Mouse (Mus musculus) embryonic stem cell, embryonic (primary cell): ENCODE results near the gene Stom.

ENCODE experiments used
- CTCF ChIA-PET, 4 experiments: fragments of 300-600 bp in 2 of 4; fragments of 350-600 bp in 2 of 4; sonication (Branson Sonifier 250); formaldehyde crosslinking; loops; one replicate each; lab custom pipeline; 2022; ENCODE audit warnings: inconsistent platforms in 2 of 4; lab: Charles Lee
- POLR2A ChIA-PET, 4 experiments: fragments of 300-600 bp in 2 of 4; fragments of 350-600 bp in 2 of 4; sonication (Branson Sonifier 250); formaldehyde crosslinking; loops; one replicate each; lab custom pipeline; 2022; ENCODE audit warnings: antibody characterized with exemption in 4 of 4, inconsistent platforms in 1 of 4; lab: Charles Lee

Gene Stom

DNA sequence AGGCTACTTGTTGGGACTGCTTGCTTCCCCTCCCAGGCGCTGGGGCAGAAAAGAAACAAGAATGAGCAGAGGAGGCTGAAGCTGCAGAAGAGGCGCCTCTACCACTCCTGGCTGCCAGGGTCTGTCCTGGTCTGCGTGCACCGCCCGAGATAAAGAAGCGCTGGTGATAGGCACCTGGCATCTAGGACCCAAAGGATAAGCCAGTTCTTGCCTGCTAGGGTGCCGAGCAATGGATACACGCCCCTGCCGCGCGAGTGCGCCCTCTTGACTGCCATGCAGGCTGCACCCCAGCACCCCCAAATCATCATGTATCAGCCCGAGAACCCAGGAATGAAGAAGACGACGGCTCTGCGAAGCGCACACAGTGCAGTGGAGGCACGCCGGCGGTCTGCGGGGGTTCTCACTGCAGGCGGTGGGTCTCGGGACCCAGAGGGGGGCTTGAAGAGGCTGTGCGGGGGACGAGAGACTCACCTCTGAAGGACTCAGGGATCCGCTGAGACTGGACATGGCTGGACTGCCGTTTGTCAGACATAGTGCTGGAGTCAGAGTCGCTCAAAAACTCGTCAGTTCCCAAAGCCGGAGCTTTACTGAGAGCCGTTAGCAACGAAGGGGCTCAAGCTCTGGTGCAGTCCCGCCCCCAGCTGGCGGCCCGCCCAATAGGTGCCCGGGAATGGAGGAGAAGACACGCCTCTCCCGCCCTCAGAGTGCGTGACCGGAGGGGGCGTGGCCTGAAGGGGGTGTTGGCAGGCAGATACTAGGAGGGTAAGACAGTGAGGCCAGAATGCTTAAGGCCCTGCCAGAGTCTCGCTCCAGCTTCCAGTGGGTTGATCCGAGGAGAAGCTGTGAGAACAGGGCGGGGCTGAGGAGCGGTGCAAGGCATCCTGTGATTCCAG, at the start of gene Stom:
Gene Stom (minus strand): TSS at position 589 of the 893 bp plus-strand sequence.
- ChIA-PET POLR2A (interaction anchor here in 3 of 4 experiments (0.5 to 2.3 kb wide), 43 partner anchors 8 to 565 kb away, joined by 3 to 10 read pairs (median 4); partner anchors contain the start of genes Hspa5 (in 2 of the 3), Cntrl (in 1 of the 3) and Ggta1 (in 1 of the 3)), CTCF (interaction anchor here in 3 of 4 experiments (0.6 to 2.1 kb wide), 8 partner anchors 12 to 510 kb away, joined by 3 to 12 read pairs (median 4); partner anchors contain the start of gene 4930402F06Rik (in 1 of the 3))

DNA sequence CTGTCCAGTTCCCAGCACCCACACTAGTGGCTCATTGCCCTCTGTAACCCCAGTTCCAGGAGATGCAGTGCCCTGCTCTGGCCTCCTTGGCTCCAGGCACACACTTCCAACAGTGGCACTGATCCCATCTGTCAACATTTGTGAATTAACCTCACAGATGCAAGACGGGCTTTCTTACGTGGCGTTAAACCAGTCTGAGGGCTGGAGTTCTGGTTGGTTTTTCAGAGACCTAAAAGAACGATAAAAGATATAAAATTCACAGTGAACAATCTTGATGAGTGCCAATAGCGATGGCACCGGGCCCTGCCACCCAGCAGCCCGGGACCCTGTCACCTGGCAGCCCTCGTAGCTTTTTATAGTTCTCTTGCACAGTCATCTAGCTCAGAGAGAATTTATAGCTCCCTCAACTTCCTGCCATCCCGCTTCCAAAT, 48.7 kb upstream of the Stom start:
- ChIA-PET POLR2A (interaction anchor here in 1 of 4 experiments (0.6 to 1.1 kb wide), 3 partner anchors 9 to 121 kb away, joined by 3 to 4 read pairs (median 3); no protein-coding TSS in a partner anchor), CTCF (interaction anchor here in 2 of 4 experiments (0.6 to 1.3 kb wide), 2 partner anchors 12 to 61 kb away, joined by 3 to 4 read pairs; partner anchors contain the start of gene 4930402F06Rik (in 1 of the 2))

GRCm38 (mm10) chr2:35379306-35379705, 42.5 kb upstream of the Stom start:
- ChIA-PET POLR2A (interaction anchor here in 1 of 4 experiments (0.5 to 1.7 kb wide), 5 partner anchors 18 to 109 kb away, joined by 3 to 5 read pairs (median 4); no protein-coding TSS in a partner anchor), CTCF (interaction anchor here in 2 of 4 experiments (0.5 to 1.5 kb wide), 3 partner anchors 18 to 183 kb away, joined by 3 to 4 read pairs (median 3); no protein-coding TSS in a partner anchor)

GRCm38 (mm10) chr2:35377600-35377999, 40.8 kb upstream of the Stom start:
- ChIA-PET CTCF (interaction anchor here in 2 of 4 experiments (0.5 to 1.6 kb wide), 2 partner anchors 20 to 341 kb away, joined by 3 to 5 read pairs; partner anchors contain the start of gene 4930402F06Rik (in 1 of the 2)), POLR2A (interaction anchor here in 1 of 4 experiments (0.6 kb wide), 1 partner anchor 1357 kb away, joined by 3 read pairs; no protein-coding TSS in a partner anchor)

DNA sequence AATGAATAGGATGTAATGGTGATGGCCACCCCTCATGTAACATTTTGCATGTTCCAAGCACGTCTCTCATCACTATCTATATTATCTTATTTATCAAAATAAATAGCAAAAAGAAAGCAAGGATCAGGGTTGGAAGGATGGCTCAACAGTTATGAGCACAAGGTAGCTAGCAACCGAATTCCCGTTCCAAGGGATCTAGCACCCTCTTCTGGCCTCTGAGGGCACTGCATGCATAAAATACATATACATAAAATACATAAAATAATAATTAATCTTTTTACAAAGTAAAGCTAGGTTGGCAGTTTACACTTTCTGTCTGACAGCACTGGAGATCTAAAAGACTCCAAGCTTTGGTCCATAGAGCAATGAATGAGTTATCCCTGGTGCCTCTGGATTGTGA, 36.2 kb upstream of the Stom start:
- CTCF ChIA-PET, result interaction anchor here (0.5 to 2.0 kb wide), 36 partner anchors 8 to 330 kb away, joined by 3 to 16 read pairs (median 3); partner anchors contain the start of genes 4930402F06Rik (in 2 of the 4) and Stom (in 1 of the 4)
- POLR2A ChIA-PET, result interaction anchor here in 1 of 4 experiments (0.7 kb wide), 1 partner anchor 36 kb away, joined by 3 read pairs; the partner anchor contains the start of gene Stom

DNA sequence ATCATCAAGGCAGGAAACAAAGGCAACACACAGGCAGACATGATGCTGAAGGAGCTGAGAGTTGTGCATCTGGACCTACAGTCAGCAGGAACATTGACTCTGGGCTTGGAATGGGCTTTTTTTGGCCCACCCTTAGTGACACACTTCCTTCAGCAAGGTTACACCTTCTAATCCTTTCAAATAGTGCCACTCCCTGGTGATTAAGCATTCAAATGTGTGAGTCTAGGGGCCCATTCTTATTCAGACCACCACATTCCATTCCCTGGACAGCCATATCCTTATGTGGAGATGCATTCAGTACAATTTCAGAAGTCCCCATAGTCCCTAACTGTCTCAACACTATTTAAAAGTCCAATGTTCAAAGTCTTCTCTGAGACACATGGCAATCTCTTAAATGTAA, 33.9 kb upstream of the Stom start:
- CTCF ChIA-PET, result interaction anchor here in 1 of 4 experiments (0.6 kb wide), 1 partner anchor 1998 kb away, joined by 10 read pairs; no protein-coding TSS in a partner anchor

DNA sequence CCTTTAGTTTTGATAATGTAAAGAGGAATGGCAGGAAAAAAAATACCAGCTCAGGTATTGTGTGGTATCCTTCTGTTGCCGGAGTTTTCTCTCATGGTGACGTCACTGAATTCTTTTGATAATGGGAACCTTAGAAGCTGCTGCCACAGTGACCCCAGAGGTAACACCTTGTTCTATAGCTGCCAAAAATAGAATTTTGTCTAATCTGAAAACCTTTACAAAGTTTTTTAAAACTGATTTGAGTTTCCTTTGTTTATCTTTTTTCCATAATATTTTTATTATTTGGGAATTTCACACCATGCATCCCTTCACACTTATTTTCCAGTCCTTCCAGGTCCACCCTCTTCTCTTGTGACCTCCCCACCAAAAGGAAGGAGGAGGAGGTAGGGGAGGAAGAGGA, 30.9 kb upstream of the Stom start, which contains the start of gene 4930568D16Rik:
Gene 4930568D16Rik (minus strand): TSS at position 101 of the 400 bp plus-strand sequence.
- POLR2A ChIA-PET, result interaction anchor here in 1 of 4 experiments (1.0 kb wide), 1 partner anchor 60 kb away, joined by 3 read pairs; no protein-coding TSS in a partner anchor
- CTCF ChIA-PET, result interaction anchor here in 1 of 4 experiments (1.6 kb wide), 1 partner anchor 75 kb away, joined by 5 read pairs; no protein-coding TSS in a partner anchor

More for the DNA sequence above, 33.9 kb upstream of the Stom start:
- POLR2A ChIA-PET, result no interaction called here

DNA sequence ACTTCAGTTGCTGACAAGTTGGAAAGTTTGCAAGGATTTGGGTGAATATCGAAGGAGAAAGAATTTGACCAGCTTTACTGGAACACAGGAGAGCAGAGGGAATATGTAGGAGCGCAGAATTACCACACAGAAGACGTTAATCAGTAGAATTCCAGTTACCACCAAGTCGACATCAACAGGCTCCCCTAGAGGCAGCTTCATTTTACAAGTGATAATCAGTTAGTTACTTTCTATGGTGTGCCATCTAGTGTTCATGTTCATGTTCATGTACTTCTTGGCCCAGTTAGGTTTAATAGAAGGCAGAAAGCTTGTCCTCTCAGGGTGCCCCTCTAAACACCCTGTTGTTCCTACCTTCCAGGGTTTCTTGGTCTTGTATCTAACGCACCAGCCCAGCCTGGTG, 12.4 kb upstream of the Stom start:
- POLR2A ChIA-PET, result interaction anchor here in 2 of 4 experiments (0.9 to 2.7 kb wide), 3 partner anchors 12 to 51 kb away, joined by 3 to 10 read pairs (median 4); partner anchors contain the start of gene Stom (in 1 of the 2)
- CTCF ChIA-PET, result interaction anchor here (0.5 to 2.0 kb wide), 28 partner anchors 8 to 163 kb away, joined by 3 to 22 read pairs (median 4); partner anchors contain the start of gene Stom (in 2 of the 4)

- CTCF ChIA-PET, result no interaction called here
Observed at GRCm38 (mm10) chr2:35345984-35346383, 9.2 kb upstream of the Stom start.

GRCm38 (mm10) chr2:35342605-35343004, 5.8 kb upstream of the Stom start:
- ChIA-PET CTCF (no interaction called here), POLR2A (no interaction called here)

More at GRCm38 (mm10) chr2:35345984-35346383, 9.2 kb upstream of the Stom start:
- POLR2A ChIA-PET, result no interaction called here

- POLR2A ChIA-PET, result no interaction called here
- CTCF ChIA-PET, result interaction anchor here in 2 of 4 experiments (0.7 to 1.5 kb wide), 3 partner anchors 50 to 727 kb away, joined by 4 to 6 read pairs (median 5); no protein-coding TSS in a partner anchor
Observed at GRCm38 (mm10) chr2:35338707-35339106, 1.9 kb upstream of the Stom start.

DNA sequence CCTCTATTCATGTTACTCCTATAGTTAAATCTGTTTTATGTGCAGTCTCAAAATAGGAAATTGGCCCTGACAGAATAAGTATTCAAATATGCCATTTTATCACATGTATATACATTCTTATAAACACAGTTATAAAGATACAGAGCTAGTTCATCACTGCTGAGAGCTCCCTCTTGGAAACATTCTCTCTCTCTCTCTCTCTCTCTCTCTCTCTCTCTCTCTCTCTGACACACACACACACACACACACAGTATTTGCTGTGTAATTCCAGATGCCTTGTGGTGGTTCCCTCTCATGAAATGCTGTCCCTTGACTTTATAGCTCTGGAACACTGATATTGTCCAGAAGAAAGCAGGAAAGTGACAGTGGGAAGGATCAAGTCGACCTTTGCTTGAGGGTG, 1.3 kb upstream of the Stom start:
- CTCF ChIA-PET, result interaction anchor here in 3 of 4 experiments (0.6 to 1.5 kb wide), 7 partner anchors 49 to 728 kb away, joined by 3 to 6 read pairs (median 4); no protein-coding TSS in a partner anchor
- POLR2A ChIA-PET, result interaction anchor here in 2 of 4 experiments (1.0 to 1.5 kb wide), 3 partner anchors 20 to 566 kb away, joined by 3 to 5 read pairs (median 4); partner anchors contain the start of gene Hspa5 (in 1 of the 2)

DNA sequence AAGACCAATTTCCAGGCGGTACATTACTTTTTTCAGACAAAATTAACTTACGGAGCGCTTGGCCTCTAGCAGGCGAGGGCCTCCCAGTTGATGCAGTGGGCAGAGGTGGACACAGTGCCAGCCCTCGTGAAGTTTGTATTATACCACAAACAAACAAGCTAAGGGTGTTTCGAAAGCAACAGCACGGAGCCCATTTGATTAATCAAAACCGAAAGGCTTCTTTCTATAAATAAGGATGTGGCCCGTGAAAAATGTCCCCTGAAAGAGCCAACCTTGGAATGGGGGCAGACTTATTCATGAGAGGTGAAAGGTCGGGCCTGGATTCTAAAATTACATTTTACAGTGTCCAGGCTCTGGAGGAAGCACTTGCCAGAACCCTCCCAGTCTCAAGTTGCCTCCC, 643 bp upstream of the Stom start:
- POLR2A ChIA-PET, result interaction anchor here in 3 of 4 experiments (0.5 to 2.3 kb wide), 35 partner anchors 8 to 566 kb away, joined by 3 to 10 read pairs (median 4); partner anchors contain the start of genes Hspa5 (in 2 of the 3), Cntrl (in 1 of the 3) and Ggta1 (in 1 of the 3)
- CTCF ChIA-PET, result interaction anchor here in 3 of 4 experiments (0.6 to 2.1 kb wide), 11 partner anchors 11 to 510 kb away, joined by 3 to 12 read pairs (median 5); partner anchors contain the start of gene 4930402F06Rik (in 1 of the 3)

- POLR2A ChIA-PET, result interaction anchor here in 2 of 4 experiments (1.2 to 2.3 kb wide), 6 partner anchors 8 to 520 kb away, joined by 3 to 8 read pairs (median 6); partner anchors contain the start of gene Cntrl (in 1 of the 2)
- CTCF ChIA-PET, result interaction anchor here in 3 of 4 experiments (1.3 to 2.1 kb wide), 3 partner anchors 13 to 14 kb away, joined by 3 to 12 read pairs (median 6); no protein-coding TSS in a partner anchor
Observed at GRCm38 (mm10) chr2:35335620-35336019, 1.2 kb downstream of the Stom start.

DNA sequence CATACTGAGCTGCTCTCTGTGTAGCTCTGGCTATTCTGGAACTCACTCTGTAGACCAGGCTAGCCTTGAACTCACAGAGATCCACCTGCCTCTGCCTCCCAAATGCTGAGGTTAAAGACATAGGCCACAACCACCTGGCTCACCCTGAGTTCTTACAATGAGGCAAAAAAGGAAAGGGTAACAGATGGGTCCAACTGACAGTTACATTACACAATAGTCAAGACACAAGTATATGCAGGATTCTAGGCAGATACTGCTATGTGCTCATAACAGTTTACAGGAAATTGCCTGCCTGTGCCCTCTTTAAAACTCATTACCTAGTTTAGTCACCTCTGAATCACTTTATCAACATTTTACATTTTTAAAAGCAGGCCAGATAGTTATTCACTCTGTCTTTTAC, 3.1 kb downstream of the Stom start:
- ChIA-PET CTCF (interaction anchor here in 1 of 4 experiments (0.6 kb wide), 1 partner anchor 102 kb away, joined by 4 read pairs; no protein-coding TSS in a partner anchor), POLR2A (no interaction called here)

DNA sequence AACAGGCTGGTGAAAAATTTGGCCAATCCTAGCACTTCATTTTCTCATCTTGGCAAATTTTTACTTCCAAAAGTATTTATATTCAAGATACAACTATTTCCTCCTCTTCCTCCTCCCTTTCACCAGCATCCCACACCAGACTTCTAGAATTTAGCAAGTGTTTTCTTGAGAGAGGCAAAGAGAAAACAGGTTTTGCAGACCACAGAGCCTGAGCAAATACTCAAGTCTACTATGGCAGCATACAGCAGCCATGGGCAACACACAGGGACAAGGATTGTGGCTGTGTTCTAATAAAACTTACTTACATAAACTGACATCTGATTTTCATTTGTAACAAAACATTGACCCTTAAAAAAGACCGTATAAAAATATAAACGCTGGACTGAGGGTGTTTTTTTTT, 5.6 kb downstream of the Stom start:
- ChIA-PET CTCF (no interaction called here), POLR2A (no interaction called here)

DNA sequence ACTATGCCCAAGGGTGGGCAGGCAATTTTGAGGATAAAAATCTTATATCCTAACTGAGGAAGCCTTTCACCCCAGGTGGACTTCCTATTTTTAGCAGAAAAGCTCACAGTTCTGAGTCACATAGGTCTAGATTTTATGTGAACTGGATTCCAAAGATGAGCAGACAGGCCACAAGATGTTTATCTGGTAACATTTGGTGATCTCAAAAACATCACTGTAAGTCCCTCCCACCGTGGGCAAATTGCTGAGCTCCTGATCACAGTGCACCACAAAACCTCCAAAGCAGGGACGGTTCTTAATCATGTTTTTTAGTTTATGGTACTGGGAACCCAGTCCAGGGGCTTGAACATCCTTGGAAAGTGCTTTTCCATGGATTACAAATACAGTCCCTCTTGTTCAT, 7.7 kb downstream of the Stom start:
- ChIA-PET CTCF (interaction anchor here in 2 of 4 experiments (0.7 to 1.9 kb wide), 3 partner anchors 31 to 64 kb away, joined by 3 to 4 read pairs (median 3); no protein-coding TSS in a partner anchor), POLR2A (interaction anchor here in 2 of 4 experiments (1.2 to 3.1 kb wide), 2 partner anchors 7 to 51 kb away, joined by 3 to 8 read pairs; partner anchors contain the start of gene Stom (in 1 of the 2))
